Mouse (Mus musculus): Measurements from ENCODE around the gene Iqsec1. TPM values are rescaled to one million over a fixed set of nuclear protein-coding genes. Genes with fewer than 3 reads are reported as not detected.

Iqsec1 gene
- polyA plus RNA-seq, 1 experiment: 41.7 TPM

DNA sequence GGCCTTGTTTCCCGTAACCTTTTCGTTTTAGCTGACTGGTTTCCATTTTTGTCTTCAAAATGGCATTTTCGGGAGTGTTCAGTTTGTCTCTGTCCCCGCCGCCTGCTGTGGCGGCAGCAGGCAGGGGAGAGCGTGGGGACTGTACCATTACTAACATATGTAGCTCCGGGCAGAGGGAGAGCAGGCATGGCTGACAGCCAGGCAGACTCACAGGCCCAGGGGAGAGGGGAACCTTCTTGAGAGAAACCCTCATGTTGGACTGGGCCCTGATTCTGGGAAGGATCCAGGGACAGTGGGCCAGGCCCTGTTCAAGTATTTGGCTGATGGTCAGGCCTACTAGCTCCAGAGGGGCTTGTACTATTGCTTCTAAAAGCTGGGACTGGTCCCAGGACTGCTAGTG, 185.9 kb downstream of the Iqsec1 start:
- Histone ChIP-seq H3K9ac (ENCODE audit: low read depth, poor library complexity, severe bottlenecking) (no peak overlapping the region), H3K27me3 (ENCODE audit: control insufficient read depth, insufficient read depth, low read length, poor library complexity, severe bottlenecking) (no peaks in the 10 kb centered on the region), H3K27ac (ENCODE audit: insufficient read depth, low read length) (no peak overlapping the region), H3K36me3 (ENCODE audit: control insufficient read depth, insufficient read depth, low read length, poor library complexity, severe bottlenecking) (no peaks in the 10 kb centered on the region), H3K9me3 (replicated peaks; ENCODE audit: control insufficient read depth, insufficient read depth, low read length, poor library complexity, severe bottlenecking) (no peaks in the 10 kb centered on the region), H3K4me1 (ENCODE audit: control insufficient read depth, insufficient read depth, low read length) (no peaks in the 10 kb centered on the region), H3K4me3 (ENCODE audit: low read depth, low read length) (no peak overlapping the region)
- TF ChIP-seq CTCF (IDR thresholded peaks at IDR 0.05; ENCODE audit: low read depth, low read length) (no peak), POLR2A (IDR thresholded peaks at IDR 0.05; ENCODE audit: insufficient read depth, low read length) (no peak), EP300 (IDR thresholded peaks at IDR 0.05; ENCODE audit: insufficient read depth, low read depth, low read length) (no peak)

GRCm38 (mm10) chr6:90802058-90802457, 186.4 kb downstream of the Iqsec1 start:
- Histone ChIP-seq H3K27me3 (ENCODE audit: control insufficient read depth, insufficient read depth, low read length, poor library complexity, severe bottlenecking) (no peaks in the 10 kb centered on the region), H3K27ac (ENCODE audit: insufficient read depth, low read length) (no peak overlapping the region), H3K4me1 (ENCODE audit: control insufficient read depth, insufficient read depth, low read length) (no peaks in the 10 kb centered on the region), H3K4me3 (ENCODE audit: low read depth, low read length) (no peak overlapping the region), H3K36me3 (ENCODE audit: control insufficient read depth, insufficient read depth, low read length, poor library complexity, severe bottlenecking) (no peaks in the 10 kb centered on the region), H3K9me3 (replicated peaks; ENCODE audit: control insufficient read depth, insufficient read depth, low read length, poor library complexity, severe bottlenecking) (no peaks in the 10 kb centered on the region), H3K9ac (ENCODE audit: low read depth, poor library complexity, severe bottlenecking) (no peak overlapping the region)
- TF ChIP-seq POLR2A (IDR thresholded peaks at IDR 0.05; ENCODE audit: insufficient read depth, low read length) (no peak), CTCF (IDR thresholded peaks at IDR 0.05; ENCODE audit: low read depth, low read length) (no peak), EP300 (IDR thresholded peaks at IDR 0.05; ENCODE audit: insufficient read depth, low read depth, low read length) (no peak)

GRCm38 (mm10) chr6:90800825-90801224, 187.7 kb downstream of the Iqsec1 start:
- no peaks in the 10 kb centered on the region for H3K4me1 ChIP-seq (ENCODE audit: control insufficient read depth, insufficient read depth, low read length)
- H3K27me3 ChIP-seq (ENCODE audit: control insufficient read depth, insufficient read depth, low read length, poor library complexity, severe bottlenecking): no peaks in the 10 kb centered on the region
- H3K27ac ChIP-seq (ENCODE audit: insufficient read depth, low read length): no peak overlapping the region
- no peak overlapping the region for H3K9ac ChIP-seq (ENCODE audit: low read depth, poor library complexity, severe bottlenecking)
- no peaks in the 10 kb centered on the region for H3K9me3 ChIP-seq (replicated peaks; ENCODE audit: control insufficient read depth, insufficient read depth, low read length, poor library complexity, severe bottlenecking)
- no peaks in the 10 kb centered on the region for H3K36me3 ChIP-seq (ENCODE audit: control insufficient read depth, insufficient read depth, low read length, poor library complexity, severe bottlenecking)
- no peak overlapping the region for H3K4me3 ChIP-seq (ENCODE audit: low read depth, low read length)
- TF ChIP-seq EP300 (IDR thresholded peaks at IDR 0.05; ENCODE audit: insufficient read depth, low read depth, low read length) (no peak), CTCF (IDR thresholded peaks at IDR 0.05; ENCODE audit: low read depth, low read length) (no peak), POLR2A (IDR thresholded peaks at IDR 0.05; ENCODE audit: insufficient read depth, low read length) (no peak)

DNA sequence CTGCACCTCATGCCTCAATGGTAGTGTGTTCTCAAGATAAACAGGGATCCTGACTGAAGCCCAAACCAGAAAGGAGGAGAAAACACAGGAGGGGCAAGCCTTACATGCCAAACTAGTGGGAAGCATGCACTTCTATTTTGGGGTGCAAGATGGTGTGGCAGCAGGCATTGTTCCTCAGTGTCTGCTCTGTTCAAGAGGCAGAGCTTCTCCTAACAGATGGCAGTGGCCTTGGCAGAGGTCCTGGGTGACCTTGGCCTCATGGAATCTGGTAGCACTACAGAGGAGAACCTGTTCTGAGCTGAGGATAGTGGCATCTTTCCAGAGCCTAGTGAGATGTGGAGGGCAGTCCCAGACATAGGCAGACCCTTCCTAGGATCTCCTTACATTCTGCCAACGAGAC, 189.4 kb downstream of the Iqsec1 start:
- Histone ChIP-seq H3K9ac (ENCODE audit: low read depth, poor library complexity, severe bottlenecking) (no peak overlapping the region), H3K36me3 (ENCODE audit: control insufficient read depth, insufficient read depth, low read length, poor library complexity, severe bottlenecking) (no peaks in the 10 kb centered on the region), H3K9me3 (replicated peaks; ENCODE audit: control insufficient read depth, insufficient read depth, low read length, poor library complexity, severe bottlenecking) (no peaks in the 10 kb centered on the region), H3K4me3 (ENCODE audit: low read depth, low read length) (no peak overlapping the region), H3K27me3 (ENCODE audit: control insufficient read depth, insufficient read depth, low read length, poor library complexity, severe bottlenecking) (no peaks in the 10 kb centered on the region), H3K27ac (ENCODE audit: insufficient read depth, low read length) (no peak overlapping the region), H3K4me1 (ENCODE audit: control insufficient read depth, insufficient read depth, low read length) (no peaks in the 10 kb centered on the region)
- TF ChIP-seq CTCF (IDR thresholded peaks at IDR 0.05; ENCODE audit: low read depth, low read length): no peak

DNA sequence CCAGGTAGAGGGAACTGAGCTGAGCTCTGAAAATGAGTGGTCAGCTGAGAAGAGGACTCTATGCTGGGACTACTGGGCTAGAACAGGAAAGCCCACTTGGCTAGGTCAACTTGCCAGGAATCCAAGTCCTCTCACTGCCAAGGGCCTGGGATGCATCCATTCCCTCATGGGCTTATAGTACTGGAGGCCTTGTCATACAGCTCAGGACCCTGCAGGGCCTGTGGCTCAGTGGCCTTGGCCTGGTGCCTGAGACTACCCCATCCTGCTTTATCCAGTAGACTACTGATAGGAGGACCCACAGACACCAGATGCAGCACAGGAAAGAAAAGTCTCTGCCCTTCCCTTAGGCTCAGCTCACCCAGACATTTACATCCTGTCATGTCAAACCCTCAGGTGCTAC, 190.3 kb downstream of the Iqsec1 start:
- TF ChIP-seq CTCF (IDR thresholded peaks at IDR 0.05; ENCODE audit: low read depth, low read length): no peak
- TF ChIP-seq EP300 (IDR thresholded peaks at IDR 0.05; ENCODE audit: insufficient read depth, low read depth, low read length): no peak
- Histone ChIP-seq H3K9me3 (replicated peaks; ENCODE audit: control insufficient read depth, insufficient read depth, low read length, poor library complexity, severe bottlenecking) (no peaks in the 10 kb centered on the region), H3K9ac (ENCODE audit: low read depth, poor library complexity, severe bottlenecking) (no peak overlapping the region), H3K4me3 (ENCODE audit: low read depth, low read length) (no peak overlapping the region), H3K27ac (ENCODE audit: insufficient read depth, low read length) (no peak overlapping the region), H3K27me3 (ENCODE audit: control insufficient read depth, insufficient read depth, low read length, poor library complexity, severe bottlenecking) (no peaks in the 10 kb centered on the region), H3K4me1 (ENCODE audit: control insufficient read depth, insufficient read depth, low read length) (no peaks in the 10 kb centered on the region), H3K36me3 (ENCODE audit: control insufficient read depth, insufficient read depth, low read length, poor library complexity, severe bottlenecking) (no peaks in the 10 kb centered on the region)

DNA sequence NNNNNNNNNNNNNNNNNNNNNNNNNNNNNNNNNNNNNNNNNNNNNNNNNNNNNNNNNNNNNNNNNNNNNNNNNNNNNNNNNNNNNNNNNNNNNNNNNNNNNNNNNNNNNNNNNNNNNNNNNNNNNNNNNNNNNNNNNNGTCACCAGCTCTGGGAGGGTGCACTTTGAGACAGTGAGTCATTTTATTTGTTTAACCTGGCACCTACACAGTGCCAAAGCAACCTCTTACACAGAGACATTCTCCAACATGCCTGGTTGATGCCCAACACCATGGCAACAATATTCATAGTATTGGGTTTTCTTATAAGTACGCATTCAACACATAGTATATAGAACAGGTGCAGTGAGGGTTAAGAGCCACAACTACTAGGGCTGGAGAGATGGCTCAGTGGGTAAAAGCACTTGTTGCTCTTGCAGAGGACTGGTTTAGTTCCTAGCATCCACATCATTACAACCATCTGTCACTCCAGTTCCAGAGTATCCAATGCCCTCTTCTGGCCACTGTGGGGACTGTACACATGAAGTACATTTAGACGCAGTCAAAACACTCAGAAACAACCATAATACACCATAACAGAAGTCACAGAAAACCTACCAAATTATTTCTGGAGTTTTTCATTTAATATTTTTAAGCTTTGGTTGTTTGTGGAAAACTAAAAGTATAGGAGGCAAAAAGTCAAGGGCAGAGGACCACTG, 191.4 kb downstream of the Iqsec1 start:
- H3K4me1 ChIP-seq (ENCODE audit: control insufficient read depth, insufficient read depth, low read length): no peaks in the 10 kb centered on the region
- no peak overlapping the region for H3K4me3 ChIP-seq (ENCODE audit: low read depth, low read length)
- H3K9ac ChIP-seq (ENCODE audit: low read depth, poor library complexity, severe bottlenecking): no peak overlapping the region
- H3K9me3 ChIP-seq (replicated peaks; ENCODE audit: control insufficient read depth, insufficient read depth, low read length, poor library complexity, severe bottlenecking): no peaks in the 10 kb centered on the region
- no peak overlapping the region for H3K27ac ChIP-seq (ENCODE audit: insufficient read depth, low read length)
- TF ChIP-seq POLR2A (IDR thresholded peaks at IDR 0.05; ENCODE audit: insufficient read depth, low read length): no peak
- no peak for TF ChIP-seq CTCF (IDR thresholded peaks at IDR 0.05; ENCODE audit: low read depth, low read length)
- no peak for TF ChIP-seq EP300 (IDR thresholded peaks at IDR 0.05; ENCODE audit: insufficient read depth, low read depth, low read length)
- H3K36me3 ChIP-seq (ENCODE audit: control insufficient read depth, insufficient read depth, low read length, poor library complexity, severe bottlenecking): no peaks in the 10 kb centered on the region
- H3K27me3 ChIP-seq (ENCODE audit: control insufficient read depth, insufficient read depth, low read length, poor library complexity, severe bottlenecking): no peaks in the 10 kb centered on the region
